Mouse (Mus musculus) cerebral cortex, adult 2 months (tissue): Measurements from ENCODE around the gene Eif2ak1.

Experiments
- WGBS: fragments of 180-500 bp; shearing (Covaris S2); methylation state at CpG from one replicate; pipeline ENCODE4 v1.1.7; 2018; 5-methylcytosine and 5-hydroxymethylcytosine counted together

The Eif2ak1 gene

GRCm38 (mm10) chr5:143817116-143817930, at the start of gene Eif2ak1:
Gene Eif2ak1 (plus strand): TSS chr5:143817788.
- WGBS = under 1% methylated on average over 37 of the region's 37 CpGs

GRCm38 (mm10) chr5:143781951-143782350, 35.6 kb upstream of the Eif2ak1 start:
- WGBS = 84% methylated on average over 8 of the region's 8 CpGs

GRCm38 (mm10) chr5:143785391-143785790, 32.2 kb upstream of the Eif2ak1 start:
- WGBS = 64% methylated on average over 6 of the region's 6 CpGs

- WGBS = 92% methylated on average over 6 of the region's 6 CpGs
Measured at GRCm38 (mm10) chr5:143801216-143801615, 16.4 kb upstream of the Eif2ak1 start.

- WGBS = 88% methylated on average over 18 of the region's 18 CpGs
Measured at GRCm38 (mm10) chr5:143804056-143804765, 13.4 kb upstream of the Eif2ak1 start.

- 36% methylated on average over 3 of the region's 3 CpGs for WGBS
Measured at GRCm38 (mm10) chr5:143807268-143807667, 10.3 kb upstream of the Eif2ak1 start.

GRCm38 (mm10) chr5:143809421-143810090, 8.0 kb upstream of the Eif2ak1 start:
- 53% methylated on average over 3 of the region's 3 CpGs for WGBS

- 83% methylated on average over 5 of the region's 5 CpGs for WGBS
Measured at GRCm38 (mm10) chr5:143811653-143812052, 5.9 kb upstream of the Eif2ak1 start.

GRCm38 (mm10) chr5:143814626-143815025, 3.0 kb upstream of the Eif2ak1 start:
- WGBS = 51% methylated on average over 2 of the region's 2 CpGs

GRCm38 (mm10) chr5:143817931-143818311, 333 bp downstream of the Eif2ak1 start:
- under 1% methylated on average over 32 of the region's 32 CpGs for WGBS

GRCm38 (mm10) chr5:143818461-143818860, 873 bp downstream of the Eif2ak1 start:
- WGBS = 7% methylated on average over 10 of the region's 10 CpGs

- WGBS = 79% methylated on average over 13 of the region's 13 CpGs
Measured at GRCm38 (mm10) chr5:143818949-143819348, 1.4 kb downstream of the Eif2ak1 start.

GRCm38 (mm10) chr5:143819906-143820660, 2.5 kb downstream of the Eif2ak1 start:
- 81% methylated on average over 24 of the region's 24 CpGs for WGBS

- 78% methylated on average over 5 of the region's 5 CpGs for WGBS
Measured at GRCm38 (mm10) chr5:143820820-143821219, 3.2 kb downstream of the Eif2ak1 start.

- WGBS = 66% methylated on average over 11 of the region's 11 CpGs
Measured at GRCm38 (mm10) chr5:143871547-143872169, 54.1 kb downstream of the Eif2ak1 start.

GRCm38 (mm10) chr5:143874571-143874970, 57.0 kb downstream of the Eif2ak1 start:
- WGBS = 68% methylated on average over 4 of the region's 4 CpGs

GRCm38 (mm10) chr5:143885274-143885673, 67.7 kb downstream of the Eif2ak1 start:
- WGBS = 94% methylated on average over 3 of the region's 3 CpGs

GRCm38 (mm10) chr5:143890741-143891140, 73.2 kb downstream of the Eif2ak1 start:
- 80% methylated on average over 6 of the region's 6 CpGs for WGBS

GRCm38 (mm10) chr5:143892255-143892886, 74.8 kb downstream of the Eif2ak1 start:
- WGBS = 51% methylated on average over 9 of the region's 9 CpGs

GRCm38 (mm10) chr5:143893396-143893795, 75.8 kb downstream of the Eif2ak1 start:
- 30% methylated on average over 5 of the region's 5 CpGs for WGBS
